Mouse (Mus musculus): ENCODE measurements around the gene Cdr2. TPM values are rescaled to one million over a fixed set of nuclear protein-coding genes. Genes with fewer than 3 reads are reported as not detected.
"Not testable (repeated sequence)": the region's sequence is repeated elsewhere in the genome, so short reads cannot be mapped to it uniquely, and the experiment has no call there.

Gene Cdr2
- total RNA-seq, 1 experiment from 2014 or later, result 5.9 TPM

GRCm38 (mm10) chr7:120972471-120972870 lies 9.6 kb downstream of the Cdr2 start:
- not testable (repeated sequence) for DNase-seq

- no peak for DNase-seq
Observed at GRCm38 (mm10) chr7:120970112-120970511, 12.0 kb downstream of the Cdr2 start.

- no peak for DNase-seq
Observed at GRCm38 (mm10) chr7:120969221-120969620, 12.9 kb downstream of the Cdr2 start.

GRCm38 (mm10) chr7:120963126-120963525 lies 19.0 kb downstream of the Cdr2 start:
- DNase-seq, result no peak

GRCm38 (mm10) chr7:120961893-120962292 lies 20.2 kb downstream of the Cdr2 start:
- DNase-seq, result no peak

GRCm38 (mm10) chr7:120960601-120961000 lies 21.5 kb downstream of the Cdr2 start:
- no peak for DNase-seq

GRCm38 (mm10) chr7:120960116-120960515 lies 22.0 kb downstream of the Cdr2 start:
- DNase-seq, result no peak

- not testable (repeated sequence) for DNase-seq
Observed at GRCm38 (mm10) chr7:120953591-120953990, 28.5 kb downstream of the Cdr2 start.

GRCm38 (mm10) chr7:120943936-120944509 lies 38.1 kb downstream of the Cdr2 start:
- no peak for DNase-seq

- no peak for DNase-seq
Observed at GRCm38 (mm10) chr7:120942506-120942905, 39.6 kb downstream of the Cdr2 start.

- DNase-seq, result no peak
Observed at GRCm38 (mm10) chr7:120941214-120941613, 40.9 kb downstream of the Cdr2 start.

- DNase-seq, result no peak
Observed at GRCm38 (mm10) chr7:120940343-120940742, 41.8 kb downstream of the Cdr2 start.

- no peak for DNase-seq
Observed at GRCm38 (mm10) chr7:120938206-120938605, 43.9 kb downstream of the Cdr2 start.

- no peak for DNase-seq
Observed at GRCm38 (mm10) chr7:120936522-120936921, 45.6 kb downstream of the Cdr2 start.

GRCm38 (mm10) chr7:120934716-120935115 lies 47.4 kb downstream of the Cdr2 start:
- DNase-seq, result peak; percentile 34

- no peak for DNase-seq
Observed at GRCm38 (mm10) chr7:120933680-120934195, 48.4 kb downstream of the Cdr2 start.

GRCm38 (mm10) chr7:120933110-120933509 lies 49.0 kb downstream of the Cdr2 start:
- DNase-seq, result no peak

GRCm38 (mm10) chr7:120918526-120918962 lies 63.6 kb downstream of the Cdr2 start:
- no peak for DNase-seq

- peak; percentile 99 for DNase-seq
Observed at GRCm38 (mm10) chr7:120917592-120918461, 64.3 kb downstream of the Cdr2 start, which contains the start of gene Polr3e. Gene Polr3e, plus strand, starts transcription at chr7:120917744.

GRCm38 (mm10) chr7:120917279-120917591 lies 64.9 kb downstream of the Cdr2 start:
- DNase-seq, result no peak

- DNase-seq, result no peak
Observed at GRCm38 (mm10) chr7:120916262-120916875, 65.7 kb downstream of the Cdr2 start.

GRCm38 (mm10) chr7:120913332-120913731 lies 68.8 kb downstream of the Cdr2 start:
- DNase-seq, result no peak

- DNase-seq, result not testable (repeated sequence)
Observed at GRCm38 (mm10) chr7:120911268-120911667, 70.8 kb downstream of the Cdr2 start.
